Mouse (Mus musculus) cortical plate, adult 2 months (tissue): Measurements from ENCODE around the gene Pnrc2.

Experiments used
- CTCF ChIP-seq: fragments of 200-500 bp; IDR thresholded peaks from 2 replicates; pipeline ENCODE4 v1.5.1; 2011; ENCODE audit warnings: mild to moderate bottlenecking, control low read depth, low read length; ENCODE audit not compliant: insufficient read depth; ENCODE audit errors: extremely low read depth
- POLR2A ChIP-seq: fragments of 200-500 bp; IDR thresholded peaks from 2 replicates; pipeline ENCODE4 v1.6.1; 2011; ENCODE audit warnings: mild to moderate bottlenecking, low read length, control low read depth; ENCODE audit not compliant: insufficient read depth; ENCODE audit errors: extremely low read depth

GRCm38 (mm10) chr4:135877742-135878141 lies 4.1 kb upstream of the Pnrc2 start:
- TF ChIP-seq CTCF, result peak; percentile 29; the same call in 1 of the 2 replicates
- TF ChIP-seq POLR2A, result no peak
